Mouse (Mus musculus) embryonic facial prominence, embryonic 10.5 days (tissue): ENCODE results near the gene Ntm. TPM values are rescaled to one million over a fixed set of nuclear protein-coding genes. Genes with fewer than 3 reads are reported as not detected.

Experiments
- DNase-seq: peaks from one replicate; pipeline ENCODE4 v3.0.0-alpha.2; 2017; ENCODE audit warnings: low spot score
- H3K27ac ChIP-seq: fragments of 300-500 bp; sonication (generic); replicated peaks from 2 replicates; pipeline ENCODE4 v1.5.1; 2016; ENCODE audit warnings: mild to moderate bottlenecking
- H3K27me3 ChIP-seq: fragments of 300-500 bp; sonication (generic); replicated peaks from 2 replicates; pipeline ENCODE4 v1.6.1; 2016; ENCODE audit warnings: low read depth, mild to moderate bottlenecking; ENCODE audit not compliant: poor library complexity, severe bottlenecking
- H3K36me3 ChIP-seq: fragments of 300-500 bp; sonication (generic); replicated peaks from 2 replicates; pipeline ENCODE4 v1.6.1; 2016; ENCODE audit warnings: mild to moderate bottlenecking, moderate library complexity
- H3K4me1 ChIP-seq: fragments of 300-500 bp; sonication (generic); 2 replicates; pipeline ENCODE4 v1.6.1; 2016
- H3K4me3 ChIP-seq: fragments of 300-500 bp; sonication (generic); 2 replicates; pipeline ENCODE4 v1.5.1; 2016; ENCODE audit warnings: mild to moderate bottlenecking, moderate library complexity
- H3K9me3 ChIP-seq: fragments of 300-500 bp; sonication (generic); 2 replicates; pipeline ENCODE4 v1.6.1; 2016; ENCODE audit warnings: mild to moderate bottlenecking
- WGBS: fragments of 180-500 bp; shearing (Covaris S2); methylation state at CpG from one replicate; pipeline ENCODE4 v1.1.7; 2016; 5-methylcytosine and 5-hydroxymethylcytosine counted together
- polyA plus RNA-seq: library from polyadenylated mRNA; unstranded; fragments of >200 nt; fragmentation: Nextera tagmentation; extraction: Ambion mirVana; gene quantifications from 2 replicates; pipeline ENCODE4 v1.2.1, GENCODE M21; 2016

Ntm gene
- polyA plus RNA-seq, 1 experiment from 2014 or later = 8.1 TPM

DNA sequence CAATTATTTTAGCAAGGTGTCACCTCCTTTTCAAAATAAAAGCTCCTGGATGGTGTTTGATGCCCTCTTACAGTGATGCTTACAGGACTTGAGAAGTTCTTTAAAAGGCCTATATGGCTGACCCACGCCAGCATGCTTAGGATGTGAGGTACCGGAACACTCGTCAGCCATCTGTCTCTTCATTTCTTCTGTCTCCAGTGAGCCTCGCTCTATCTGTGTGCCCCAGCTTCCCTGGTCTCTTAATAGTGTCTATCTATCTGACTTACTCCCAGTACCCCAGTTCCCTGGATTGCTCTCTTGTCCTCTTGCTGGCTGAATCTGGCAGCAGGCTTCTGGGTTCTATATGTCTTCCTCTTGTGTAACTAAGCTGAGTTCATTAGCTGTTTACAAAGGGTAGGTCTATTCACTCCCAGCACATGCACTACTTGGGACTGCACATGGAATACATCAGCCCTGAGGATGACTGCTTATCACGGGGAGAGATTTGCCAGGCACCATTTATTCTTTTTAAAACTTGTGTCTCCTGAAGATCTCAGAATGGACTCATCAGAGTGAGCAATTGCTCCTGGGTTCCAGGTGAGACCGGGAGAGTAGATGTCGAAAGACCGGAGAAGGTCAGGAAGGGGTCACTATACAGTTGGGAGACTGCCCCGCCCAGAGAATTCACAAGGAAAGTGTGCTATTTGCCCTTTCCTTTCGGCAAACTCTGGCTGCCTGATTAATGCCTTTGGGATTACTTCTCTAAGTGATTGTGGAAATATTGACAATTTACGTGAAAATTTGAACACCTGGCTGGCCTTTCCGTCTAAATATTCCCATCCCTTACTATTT, 585.6 kb downstream of the Ntm start:
- H3K27ac ChIP-seq = no peak overlapping the region
- no peak overlapping the region for H3K4me3 ChIP-seq
- 88% methylated on average over 12 of the region's 12 CpGs for WGBS
- no peaks in the 10 kb centered on the region for H3K36me3 ChIP-seq
- H3K9me3 ChIP-seq = no peaks in the 10 kb centered on the region
- no peaks in the 10 kb centered on the region for H3K27me3 ChIP-seq
- no peaks in the 10 kb centered on the region for H3K4me1 ChIP-seq
- no peak for DNase-seq

DNA sequence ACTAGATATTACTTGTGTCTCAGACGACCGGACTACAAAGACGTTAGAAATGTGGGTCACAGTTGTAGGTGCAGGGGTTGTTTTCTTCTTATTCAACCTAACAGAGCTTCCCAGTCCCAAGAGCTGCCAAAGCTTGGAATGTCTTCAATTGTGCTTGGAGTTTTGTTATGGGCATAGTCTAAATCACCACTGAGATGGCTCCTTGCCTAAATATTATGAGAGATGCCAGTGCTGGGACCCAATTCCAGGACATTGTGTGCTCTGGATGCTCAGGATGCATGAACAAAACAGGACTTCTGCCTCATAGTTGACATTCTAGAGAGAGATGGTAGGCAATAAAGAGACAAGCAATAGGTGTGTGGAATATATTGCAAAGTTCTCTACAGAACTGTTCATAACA, 591.6 kb downstream of the Ntm start:
- Histone ChIP-seq H3K27me3 (no peaks in the 10 kb centered on the region), H3K4me1 (peaks cover 18% of the 10 kb centered on the region), H3K36me3 (no peaks in the 10 kb centered on the region), H3K27ac (no peak overlapping the region), H3K9me3 (no peaks in the 10 kb centered on the region), H3K4me3 (no peak overlapping the region)
- DNase-seq = no peak
- 88% methylated on average over 3 of the region's 3 CpGs for WGBS

DNA sequence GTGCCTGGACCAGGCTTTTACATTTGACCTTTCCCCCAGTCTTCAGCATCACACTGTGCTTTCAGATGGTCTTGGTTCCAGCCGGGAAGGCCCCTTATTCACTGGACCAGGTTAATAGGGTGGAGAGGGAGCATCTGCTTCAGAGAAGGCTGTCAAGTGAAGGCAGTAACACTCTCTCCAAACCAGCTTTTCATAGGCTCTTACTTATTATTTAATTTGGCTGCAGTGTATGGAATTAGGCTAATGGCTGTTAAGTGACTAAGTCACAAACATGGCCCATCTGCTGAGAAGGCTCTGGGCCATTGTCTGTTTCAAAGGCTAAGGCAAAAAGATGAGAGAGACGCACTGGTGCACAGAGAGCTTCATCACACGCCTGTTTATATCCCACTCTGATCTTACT, 593.3 kb downstream of the Ntm start:
- no peaks in the 10 kb centered on the region for H3K36me3 ChIP-seq
- WGBS = 77% methylated on average over 3 of the region's 3 CpGs
- no peak for DNase-seq
- no peak overlapping the region for H3K4me3 ChIP-seq
- H3K27me3 ChIP-seq = no peaks in the 10 kb centered on the region
- H3K9me3 ChIP-seq = no peaks in the 10 kb centered on the region
- peaks cover 21% of the 10 kb centered on the region for H3K4me1 ChIP-seq
- no peak overlapping the region for H3K27ac ChIP-seq

DNA sequence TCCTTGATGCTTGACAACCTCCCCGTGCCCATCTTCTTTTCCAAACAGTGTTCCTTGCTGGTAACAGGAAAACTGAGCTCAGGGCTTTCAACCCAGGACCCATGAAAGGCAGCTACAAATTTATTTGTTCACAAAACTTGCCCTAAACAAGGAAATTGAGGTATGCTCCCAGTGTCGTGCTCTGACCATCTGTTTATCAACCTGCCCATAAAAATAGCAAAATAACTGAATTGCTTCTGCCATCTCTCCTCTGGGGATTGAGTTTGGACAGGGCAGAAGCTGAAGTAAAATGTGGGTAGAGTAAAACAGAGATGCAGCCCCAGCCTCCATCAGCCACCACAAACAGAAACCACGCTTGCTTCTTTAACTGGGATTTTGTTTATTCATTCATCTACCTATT, 594.6 kb downstream of the Ntm start:
- WGBS = 72% methylated on average over 3 of the region's 3 CpGs

DNA sequence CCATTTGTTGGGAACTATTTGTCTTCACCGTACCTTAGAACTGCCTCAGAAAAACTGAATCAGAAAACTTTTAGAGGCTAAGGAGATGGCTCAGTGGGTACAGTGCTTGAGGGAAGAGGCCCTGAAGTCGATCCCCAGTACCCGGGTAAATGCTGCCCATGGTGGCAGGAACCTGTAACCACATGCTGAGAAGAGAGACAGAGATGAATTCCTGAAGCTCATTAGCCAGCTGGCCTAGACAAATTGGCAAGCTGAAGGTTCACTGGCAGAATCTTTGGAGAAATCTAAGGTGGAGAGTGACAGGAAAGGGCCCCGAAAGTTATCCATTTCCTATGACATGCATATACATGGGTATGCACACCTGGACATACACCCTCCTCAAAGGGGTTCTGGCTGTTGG, 605.1 kb downstream of the Ntm start:
- DNase-seq = no peak
- 83% methylated on average over 4 of the region's 4 CpGs for WGBS
- Histone ChIP-seq H3K36me3 (no peaks in the 10 kb centered on the region), H3K27me3 (no peaks in the 10 kb centered on the region), H3K27ac (no peak overlapping the region), H3K4me3 (no peak overlapping the region), H3K4me1 (no peaks in the 10 kb centered on the region), H3K9me3 (no peaks in the 10 kb centered on the region)

More for the DNA sequence above, 594.6 kb downstream of the Ntm start:
- H3K4me3 ChIP-seq = no peak overlapping the region
- H3K27me3 ChIP-seq = no peaks in the 10 kb centered on the region
- no peaks in the 10 kb centered on the region for H3K9me3 ChIP-seq
- no peaks in the 10 kb centered on the region for H3K36me3 ChIP-seq
- DNase-seq = no peak
- H3K27ac ChIP-seq = no peak overlapping the region
- H3K4me1 ChIP-seq = peaks cover 28% of the 10 kb centered on the region

DNA sequence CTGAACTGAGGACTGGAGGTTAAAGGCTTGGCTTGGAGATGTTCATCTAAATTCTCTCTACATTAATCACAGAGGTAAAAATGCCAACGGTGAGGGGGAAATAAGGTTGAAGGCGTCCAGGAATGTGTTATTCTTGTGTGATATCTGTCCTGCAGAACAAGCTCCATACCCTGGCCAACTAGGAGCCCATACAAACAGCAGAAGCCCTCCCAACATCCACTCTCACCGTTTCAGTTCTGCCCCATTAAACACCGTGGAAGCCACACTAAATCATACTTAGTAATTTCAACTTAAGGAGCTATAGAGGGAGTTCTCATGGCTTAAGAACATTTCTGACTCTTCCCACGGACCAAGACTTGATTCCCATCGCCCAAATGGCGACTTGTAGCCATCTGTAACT, 620.6 kb downstream of the Ntm start:
- Histone ChIP-seq H3K27ac (no peak overlapping the region), H3K36me3 (no peaks in the 10 kb centered on the region), H3K9me3 (no peaks in the 10 kb centered on the region), H3K4me3 (no peak overlapping the region), H3K27me3 (no peaks in the 10 kb centered on the region), H3K4me1 (no peaks in the 10 kb centered on the region)
- no peak for DNase-seq
- WGBS = 85% methylated on average over 7 of the region's 7 CpGs

DNA sequence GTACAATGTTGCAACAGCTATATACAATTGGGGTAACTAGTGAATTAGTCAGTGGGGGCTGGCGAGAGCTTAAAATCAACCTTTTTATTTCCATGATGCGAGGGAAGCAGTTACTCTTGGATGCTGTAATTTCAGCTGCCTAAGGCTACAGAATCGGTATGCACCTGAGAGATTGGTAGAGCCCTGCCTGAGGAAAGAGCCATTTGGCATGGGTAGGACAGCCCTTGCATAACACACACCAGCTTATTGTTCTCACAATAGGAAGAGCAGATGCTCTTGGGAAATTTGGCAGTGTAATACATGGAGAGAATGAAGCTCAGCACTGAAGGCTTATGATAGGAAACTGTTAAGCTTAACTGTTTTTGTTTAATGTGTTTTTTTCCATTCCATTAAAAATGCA, 621.6 kb downstream of the Ntm start:
- H3K36me3 ChIP-seq = no peaks in the 10 kb centered on the region
- H3K4me1 ChIP-seq = no peaks in the 10 kb centered on the region
- no peaks in the 10 kb centered on the region for H3K27me3 ChIP-seq
- H3K27ac ChIP-seq = no peak overlapping the region
- no peak for DNase-seq
- 90% methylated on average over 3 of the region's 3 CpGs for WGBS
- H3K4me3 ChIP-seq = no peak overlapping the region
- no peaks in the 10 kb centered on the region for H3K9me3 ChIP-seq

DNA sequence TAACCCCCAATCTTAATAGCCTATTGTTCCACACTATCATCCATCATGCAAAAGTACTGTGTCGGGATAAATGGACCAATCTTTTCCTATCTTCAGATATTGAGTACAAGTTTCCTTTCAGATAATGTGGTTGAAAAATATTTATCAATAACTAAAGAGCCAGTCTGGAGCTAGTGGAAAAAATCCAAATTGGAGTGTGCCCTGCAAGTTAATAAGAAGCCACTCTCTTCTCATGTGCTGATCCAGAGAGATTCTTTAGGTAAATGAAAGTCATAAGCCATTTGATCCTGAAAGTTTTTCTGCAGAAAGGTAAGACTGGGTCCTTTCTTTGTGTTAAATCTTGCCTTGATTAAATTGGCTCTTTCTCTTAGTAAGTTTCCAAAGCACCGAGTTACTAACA, 627.3 kb downstream of the Ntm start:
- no peak for DNase-seq
- H3K36me3 ChIP-seq = no peaks in the 10 kb centered on the region
- 85% methylated on average over 2 of the region's 2 CpGs for WGBS
- no peak overlapping the region for H3K4me3 ChIP-seq
- no peaks in the 10 kb centered on the region for H3K9me3 ChIP-seq
- no peaks in the 10 kb centered on the region for H3K27me3 ChIP-seq
- H3K27ac ChIP-seq = no peak overlapping the region
- peaks cover 8% of the 10 kb centered on the region; the same call in 1 of the 2 replicates for H3K4me1 ChIP-seq

DNA sequence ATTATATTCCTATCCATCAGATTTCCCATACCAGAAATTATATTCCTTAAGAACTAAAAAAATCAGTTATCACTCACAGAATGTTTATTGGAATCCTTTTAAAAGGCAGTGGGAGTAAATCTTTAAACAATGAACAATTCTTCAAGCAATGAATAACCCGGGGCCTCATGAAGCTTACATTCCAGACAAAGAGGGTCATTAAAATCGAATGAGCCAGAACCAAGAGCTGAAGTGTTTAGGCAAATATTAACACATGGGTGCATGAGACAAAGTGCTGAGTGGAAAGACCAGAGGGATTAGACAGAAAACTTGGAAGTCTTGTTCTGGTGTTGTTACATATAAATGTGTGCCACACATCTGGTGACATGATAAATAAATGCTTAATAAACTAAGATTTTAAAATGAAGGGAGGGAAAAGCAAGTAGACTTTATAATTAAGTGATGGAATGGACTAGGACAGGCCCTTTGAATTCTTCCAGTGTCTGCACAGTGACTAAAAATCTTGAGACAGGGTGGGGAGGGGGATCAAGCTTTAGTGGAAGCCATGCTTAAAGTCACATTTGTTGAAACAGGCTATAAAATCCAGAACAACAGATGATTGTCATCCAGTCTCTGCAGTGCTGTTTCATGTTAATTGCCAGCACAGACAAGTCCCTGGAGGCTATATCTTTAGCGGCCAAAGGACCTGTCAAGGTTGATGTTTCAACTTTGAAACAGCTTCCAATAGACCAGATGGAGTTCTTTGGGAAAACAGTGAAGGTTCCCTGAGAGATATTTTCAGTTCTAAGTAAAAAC, 630.4 kb downstream of the Ntm start:
- peak; percentile 10 for DNase-seq
- 30% methylated on average over 3 of the region's 3 CpGs for WGBS

DNA sequence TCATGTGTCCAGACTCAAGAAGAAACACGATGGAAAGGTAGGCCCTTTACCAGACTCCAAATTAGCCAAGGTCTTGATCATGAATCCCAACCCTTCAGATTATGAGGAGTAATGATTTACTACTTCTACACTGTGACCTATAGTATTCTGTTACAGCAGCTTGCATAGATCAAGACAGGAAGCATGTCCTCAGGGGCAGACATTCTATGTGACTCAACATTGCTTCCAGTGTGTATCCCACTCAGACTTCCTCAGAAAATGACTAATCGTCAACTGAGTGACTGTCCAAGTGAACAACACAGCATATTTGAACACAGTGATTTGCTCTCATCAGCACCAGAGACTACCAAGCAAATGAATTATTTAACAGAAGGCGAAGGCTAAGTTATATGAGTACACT, 632.5 kb downstream of the Ntm start:
- 85% methylated on average over 3 of the region's 3 CpGs for WGBS
- no peak for DNase-seq
- no peaks in the 10 kb centered on the region for H3K9me3 ChIP-seq
- H3K27me3 ChIP-seq = no peaks in the 10 kb centered on the region
- no peaks in the 10 kb centered on the region for H3K36me3 ChIP-seq
- H3K4me3 ChIP-seq = no peak overlapping the region
- H3K27ac ChIP-seq = no peak overlapping the region
- peaks cover 8% of the 10 kb centered on the region; the same call in 1 of the 2 replicates for H3K4me1 ChIP-seq

More for the DNA sequence above, 630.4 kb downstream of the Ntm start:
- Histone ChIP-seq H3K4me3 (no peak overlapping the region), H3K9me3 (no peaks in the 10 kb centered on the region), H3K4me1 (peaks cover 8% of the 10 kb centered on the region; the same call in 1 of the 2 replicates), H3K36me3 (no peaks in the 10 kb centered on the region), H3K27me3 (no peaks in the 10 kb centered on the region), H3K27ac (no peak overlapping the region)

DNA sequence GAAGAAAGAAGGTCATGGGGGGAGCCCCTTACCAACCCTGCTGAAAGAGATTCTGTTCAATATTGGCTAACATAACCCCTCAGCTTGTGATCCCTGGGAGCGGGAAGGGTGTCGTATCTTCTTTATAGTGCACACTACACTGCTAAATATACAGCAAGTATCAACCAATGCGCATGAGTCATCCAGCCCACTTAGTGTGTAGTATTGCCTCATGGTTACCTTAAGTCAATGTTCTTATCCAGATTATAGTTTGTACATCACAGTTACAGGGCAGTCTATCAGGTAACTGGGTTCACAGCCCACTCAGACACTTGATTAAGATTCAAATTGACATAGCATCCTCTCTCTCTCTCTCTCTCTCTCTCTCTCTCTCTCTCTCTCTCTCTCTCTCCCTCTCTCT, 636.7 kb downstream of the Ntm start:
- Histone ChIP-seq H3K27me3 (no peaks in the 10 kb centered on the region), H3K36me3 (no peaks in the 10 kb centered on the region), H3K9me3 (no peaks in the 10 kb centered on the region), H3K27ac (no peak overlapping the region), H3K4me1 (no peaks in the 10 kb centered on the region), H3K4me3 (no peak overlapping the region)
- DNase-seq = no peak
- 95% methylated on average over 3 of the region's 3 CpGs for WGBS

DNA sequence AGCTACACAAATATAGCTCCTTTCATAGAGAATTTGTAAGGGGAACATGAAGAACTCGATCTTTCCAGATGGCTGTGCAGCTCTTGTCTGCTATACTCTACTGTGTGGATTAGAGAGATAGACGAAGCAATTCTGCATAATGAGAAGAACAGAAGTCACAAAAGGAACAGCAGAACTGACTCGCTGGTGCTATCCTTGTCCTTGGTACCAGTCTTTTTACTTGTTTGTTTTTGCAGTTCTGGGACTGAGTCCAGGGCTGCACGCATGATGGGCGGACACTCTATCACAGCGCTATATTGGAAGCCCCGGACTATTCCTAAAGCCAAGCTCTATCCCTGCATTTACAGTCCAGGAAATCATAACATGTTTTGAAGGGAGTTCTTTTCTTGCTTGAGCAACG, 637.8 kb downstream of the Ntm start:
- H3K27ac ChIP-seq = no peak overlapping the region
- no peaks in the 10 kb centered on the region for H3K9me3 ChIP-seq
- H3K4me1 ChIP-seq = no peaks in the 10 kb centered on the region
- H3K36me3 ChIP-seq = no peaks in the 10 kb centered on the region
- DNase-seq = no peak
- no peak overlapping the region for H3K4me3 ChIP-seq
- no peaks in the 10 kb centered on the region for H3K27me3 ChIP-seq
- 86% methylated on average over 8 of the region's 8 CpGs for WGBS

DNA sequence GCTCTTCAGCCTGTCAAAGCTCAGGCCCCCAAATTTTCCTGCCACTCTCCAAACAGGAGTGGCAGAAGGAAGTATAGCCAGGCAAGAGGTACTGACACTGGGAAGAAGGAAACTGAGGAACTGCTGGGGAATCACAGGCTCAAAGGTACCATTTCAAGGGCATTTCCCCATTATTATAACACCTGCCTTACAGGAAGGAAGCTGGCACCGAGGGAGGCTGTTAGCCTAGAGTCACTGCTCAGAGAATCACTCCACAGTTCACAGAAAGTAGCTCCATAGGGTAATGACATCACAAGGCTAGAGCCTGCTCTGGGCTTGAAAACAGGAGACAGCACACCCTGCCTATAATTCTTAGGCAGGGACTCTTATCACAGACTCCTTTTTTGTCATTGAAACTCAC, 643.7 kb downstream of the Ntm start:
- Histone ChIP-seq H3K36me3 (no peaks in the 10 kb centered on the region), H3K4me3 (no peak overlapping the region), H3K27me3 (no peaks in the 10 kb centered on the region), H3K9me3 (no peaks in the 10 kb centered on the region), H3K4me1 (peaks cover 24% of the 10 kb centered on the region), H3K27ac (no peak overlapping the region)
- 76% methylated on average over 1 of the region's 1 CpGs for WGBS
- DNase-seq = no peak
